8 mouse cellular contexts compared by ENCODE assay signal in genomic region chr3:103420621-103421274, GRCm38 (mm10).
DNase-seq lines count a peak whose midpoint lies in the region; ATAC-seq and TF ChIP-seq lines count a peak whose summit lies in the region.

No protein-coding gene starts in this region.

- no peak for TF ChIP-seq CTCF in E14TG2a.4 (conservative IDR thresholded peaks at IDR 0.05; ENCODE audit: low read length)
- TF ChIP-seq CTCF in thymus, adult 2 months (IDR thresholded peaks at IDR 0.05; ENCODE audit: borderline replicate concordance, control insufficient read depth, extremely low read depth, insufficient read depth, low read length, poor library complexity) = no peak

- H3K9me3 ChIP-seq in E14TG2a.4 (ENCODE audit: low read length) (no peaks in the 10 kb centered on the region), ES-E14 (ENCODE audit: control insufficient read depth, insufficient read depth, low read depth, low read length) (no peaks in the 10 kb centered on the region)
- no peaks in the 10 kb centered on the region for H3K9me3 ChIP-seq in heart, embryonic 10.5 days
- H3K9me3 ChIP-seq in limb, embryonic 13.5 days = no peaks in the 10 kb centered on the region

- H3K9ac ChIP-seq in ES-E14 (ENCODE audit: insufficient read depth, low read depth, low read length, poor library complexity, severe bottlenecking) = peak overlapping the region; percentile 13; the same call in 1 of the 2 replicates
- H3K9ac ChIP-seq in limb, embryonic 13.5 days = no peak overlapping the region

- WGBS in heart, embryonic 10.5 days = 76% methylated on average over 12 of the region's 12 CpGs
- 67% methylated on average over 12 of the region's 12 CpGs for WGBS in limb, embryonic 13.5 days
- WGBS in thymus, adult 2 months = 86% methylated on average over 12 of the region's 12 CpGs

- H3K36me3 ChIP-seq in E14TG2a.4 (ENCODE audit: insufficient read depth, low read length) (no peaks in the 10 kb centered on the region), ES-E14 (ENCODE audit: control insufficient read depth, insufficient read depth, low read length, poor library complexity, severe bottlenecking) (no peaks in the 10 kb centered on the region)
- no peaks in the 10 kb centered on the region for H3K36me3 ChIP-seq in heart, embryonic 10.5 days
- no peaks in the 10 kb centered on the region for H3K36me3 ChIP-seq in limb, embryonic 13.5 days
- H3K36me3 ChIP-seq in thymus, adult 2 months (ENCODE audit: control insufficient read depth, insufficient read depth, low read length) = no peaks in the 10 kb centered on the region

- TF ChIP-seq POLR2A in thymus, adult 2 months (IDR thresholded peaks at IDR 0.05; ENCODE audit: control insufficient read depth, extremely low read depth, insufficient read depth, low read length, poor library complexity) = no peak

- no peak for DNase-seq in ES-E14 (ENCODE audit: low read depth, low spot score)
- DNase-seq in heart, embryonic 10.5 days (ENCODE audit: low spot score) = no peak
- no peak for DNase-seq in testis, postnatal 10 days (ENCODE audit: low spot score)
- DNase-seq in thymus, adult 2 months = no peak
- no peak for DNase-seq in cerebellum, adult 11-12 months
- DNase-seq in spleen, postnatal 36 days (ENCODE audit: low spot score in 2 of 2) = no peak

- H3K27me3 ChIP-seq in E14TG2a.4 (ENCODE audit: insufficient read depth, low read length) = peaks cover 20% of the 10 kb centered on the region
- H3K27me3 ChIP-seq in heart, embryonic 10.5 days (ENCODE audit: insufficient read depth, poor library complexity, severe bottlenecking) = no peaks in the 10 kb centered on the region
- H3K27me3 ChIP-seq in limb, embryonic 13.5 days = no peaks in the 10 kb centered on the region
- H3K27me3 ChIP-seq in thymus, adult 2 months (ENCODE audit: control insufficient read depth, insufficient read depth, low read length) = no peaks in the 10 kb centered on the region

- H3K27ac ChIP-seq in ES-E14 (ENCODE audit: insufficient read depth, low read depth, low read length, poor library complexity, severe bottlenecking) = peak overlapping the region; percentile 58; the same call in 1 of the 2 replicates
- H3K27ac ChIP-seq in heart, embryonic 10.5 days = peak overlapping the region; percentile 83; the same call in 1 of the 2 replicates
- H3K27ac ChIP-seq in limb, embryonic 13.5 days = peak overlapping the region; percentile 67; the same call in 1 of the 2 replicates
- no peak overlapping the region for H3K27ac ChIP-seq in thymus, adult 2 months (ENCODE audit: control insufficient read depth, insufficient read depth, low read length)

- H3K4me2 ChIP-seq in limb, embryonic 13.5 days (replicated peaks) = peak overlapping the region; percentile 28; the same call in 1 of the 2 replicates

- no peak for ATAC-seq in limb, embryonic 13.5 days (ENCODE audit: low FRiP score, low read depth)

- H3K4me1 ChIP-seq in E14TG2a.4 (replicated peaks; ENCODE audit: low read depth, low read length) = peaks cover 57% of the 10 kb centered on the region
- peaks cover 14 to 19% of the 10 kb centered on the region in 2 experiments for H3K4me1 ChIP-seq in ES-E14 (ENCODE audit: control insufficient read depth in 2 of 2, insufficient read depth in 2 of 2, low read length in 2 of 2, poor library complexity in 1 of 2)
- H3K4me1 ChIP-seq in heart, embryonic 10.5 days = peaks cover 26% of the 10 kb centered on the region
- H3K4me1 ChIP-seq in limb, embryonic 13.5 days = peaks cover 31% of the 10 kb centered on the region
- no peaks in the 10 kb centered on the region for H3K4me1 ChIP-seq in thymus, adult 2 months (replicated peaks; ENCODE audit: control insufficient read depth, insufficient read depth, low read length)

- H3K4me3 ChIP-seq in E14TG2a.4 (replicated peaks; ENCODE audit: low read length) (0 out of 2 replicates have a peak overlapping the region, but pooled peaks have one; percentile 7), ES-E14 (ENCODE audit: insufficient read depth in 1 of 2, low read depth in 1 of 2, low read length in 2 of 2, poor library complexity in 1 of 2, severe bottlenecking in 1 of 2) (no peak overlapping the region)
- no peak overlapping the region for H3K4me3 ChIP-seq in heart, embryonic 10.5 days
- no peak overlapping the region for H3K4me3 ChIP-seq in limb, embryonic 13.5 days
- no peak overlapping the region for H3K4me3 ChIP-seq in thymus, adult 2 months (ENCODE audit: control insufficient read depth, insufficient read depth, low read length)

- in situ Hi-C loops in ES-E14 (cut with MboI; ENCODE audit: low sequenced_read_pairs in 2 of 2, unreplicated experiment in 2 of 2) = no loop called here

TF ChIP-seq in ES-E14, 5 proteins besides CTCF, POLR2A, EP300 and RAD21:
- TF ChIP-seq CHD2 (IDR thresholded peaks at IDR 0.05; ENCODE audit: low read depth, low read length) (no peak), ZNF384 (IDR thresholded peaks at IDR 0.05; ENCODE audit: low read depth, low read length) (no peak), ZC3H11A (IDR thresholded peaks at IDR 0.05; ENCODE audit: borderline replicate concordance, low read depth, low read length) (no peak), HCFC1 (IDR thresholded peaks at IDR 0.05; ENCODE audit: borderline replicate concordance, insufficient read depth, low read length) (no peak), MAFK (IDR thresholded peaks at IDR 0.05; ENCODE audit: insufficient read depth, low read depth, low read length) (no peak)
